Mouse (Mus musculus): Measurements from ENCODE around the gene Pgap2.

GRCm38 (mm10) chr7:102256636-102257035 lies 46.6 kb downstream of the Pgap2 start:
- no peak for TF ChIP-seq MAZ (IDR thresholded peaks at IDR 0.05; ENCODE audit: low read depth, low read length)
- no peak for TF ChIP-seq MEF2A (IDR thresholded peaks at IDR 0.05; ENCODE audit: borderline replicate concordance, low read depth, low read length)
- no peak for TF ChIP-seq CTCF (conservative IDR thresholded peaks at IDR 0.05 in 1 of 2, IDR thresholded peaks at IDR 0.05 in 1 of 2; ENCODE audit: low read depth in 2 of 2, low read length in 2 of 2)
